Comparison of ENCODE assay signal across 8 mouse cellular contexts in genomic region chr14:79330944-79331561, GRCm38 (mm10). TPM values are rescaled to one million over a fixed set of nuclear protein-coding genes. Genes with fewer than 3 reads are reported as not detected.
DNase-seq lines count a peak whose midpoint lies in the region; ATAC-seq and TF ChIP-seq lines count a peak whose summit lies in the region.

No protein-coding gene starts in this region.

- ATAC-seq in granulocyte monocyte progenitor cell, adult 5-6 weeks (replicated peaks; ENCODE audit: poor library complexity, severe bottlenecking) = peak; percentile 78
- ATAC-seq in liver, embryonic 16.5 days (ENCODE audit: low read depth) = peak; percentile 94

- 7% methylated on average over 16 of the region's 16 CpGs for WGBS in thymus, adult 2 months
- WGBS in liver, embryonic 16.5 days (ENCODE audit: insufficient replicate concordance) = 13% methylated on average over 13 of the region's 16 CpGs

- H3K36me3 ChIP-seq in thymus, adult 2 months (ENCODE audit: control insufficient read depth, insufficient read depth, low read length) = peaks cover 8% of the 10 kb centered on the region; the same call in 1 of the 2 replicates
- peaks cover 5% of the 10 kb centered on the region; the same call in 1 of the 2 replicates for H3K36me3 ChIP-seq in liver, embryonic 16.5 days (ENCODE audit: control insufficient read depth, insufficient read depth)

- H3K4me2 ChIP-seq in liver, embryonic 16.5 days (ENCODE audit: low read depth, low read length) = peak overlapping the region; percentile 75

- peaks cover 8% of the 10 kb centered on the region for H3K4me1 ChIP-seq in thymus, adult 2 months (replicated peaks; ENCODE audit: control insufficient read depth, insufficient read depth, low read length)
- peaks cover 14% of the 10 kb centered on the region for H3K4me1 ChIP-seq in liver, embryonic 16.5 days (ENCODE audit: control insufficient read depth, low read depth, low read length)

- no peak for TF ChIP-seq POLR2A in thymus, adult 2 months (IDR thresholded peaks at IDR 0.05; ENCODE audit: control insufficient read depth, extremely low read depth, insufficient read depth, low read length, poor library complexity)

- H3K27ac ChIP-seq in thymus, adult 2 months (ENCODE audit: control insufficient read depth, insufficient read depth, low read length) = peak overlapping the region; percentile 17; the same call in 1 of the 2 replicates
- H3K27ac ChIP-seq in liver, embryonic 16.5 days (ENCODE audit: low read length) = peak overlapping the region; percentile 65

- DNase-seq in thymus, adult 2 months = no peak
- no peak for DNase-seq in thymus, adult 18-20 months
- no peak for DNase-seq in adrenal gland, postnatal 10 days
- no peak for DNase-seq in embryo, embryonic 9.5 days (ENCODE audit: extremely low spot score)
- no peak for DNase-seq in right cerebral cortex, adult 18-20 months
- DNase-seq in left cerebral cortex, adult 18-20 months (ENCODE audit: low spot score in 2 of 2) = no peak

- no peak for TF ChIP-seq CTCF in thymus, adult 2 months (IDR thresholded peaks at IDR 0.05; ENCODE audit: borderline replicate concordance, control insufficient read depth, extremely low read depth, insufficient read depth, low read length, poor library complexity)

- no peak overlapping the region for H3K4me3 ChIP-seq in thymus, adult 2 months (ENCODE audit: control insufficient read depth, insufficient read depth, low read length)
- H3K4me3 ChIP-seq in liver, embryonic 16.5 days (ENCODE audit: low read depth, low read length) = peak overlapping the region; percentile 52

- H3K27me3 ChIP-seq in thymus, adult 2 months (ENCODE audit: control insufficient read depth, insufficient read depth, low read length) = no peaks in the 10 kb centered on the region
- no peaks in the 10 kb centered on the region for H3K27me3 ChIP-seq in liver, embryonic 16.5 days (ENCODE audit: control insufficient read depth, insufficient read depth, low read depth, low read length)

- peak overlapping the region; percentile 27; the same call in 1 of the 2 replicates for H3K9ac ChIP-seq in liver, embryonic 16.5 days (ENCODE audit: low read depth, low read length)

- no peaks in the 10 kb centered on the region for H3K9me3 ChIP-seq in liver, embryonic 16.5 days (replicated peaks; ENCODE audit: control insufficient read depth, low read length)

RNA-seq across cellular contexts. Expression of gene Rgcc, which starts 29.6 kb away (rescaled TPM):
- polyA plus RNA-seq in thymus, adult 2 months (2012; rRNA removed) = 880 and 889 TPM in 2 replicates
- total RNA-seq in granulocyte monocyte progenitor cell, adult 5-6 weeks (2014; fragmentation: Nextera tagmentation) = 84.3 and 97.4 TPM in 2 replicates
- total RNA-seq in granulocyte monocyte progenitor cell, adult 5-6 weeks (2017) = 241 and 247 TPM in 2 replicates
- 237 and 262 TPM in 2 replicates for polyA plus RNA-seq in liver, embryonic 16.5 days (2015; fragmentation: Nextera tagmentation; extraction: Ambion mirVana)
- total RNA-seq in adrenal gland, postnatal 10 days (2021) = 100 to 1,000 TPM; 154 to 227 TPM
- 10 to 100 TPM; 29.7 to 33.7 TPM for total RNA-seq in left cerebral cortex, adult 18-20 months (2021)

RNA-seq across cellular contexts. Expression of gene Naa16, which starts 59.5 kb away (rescaled TPM):
- polyA plus RNA-seq in thymus, adult 2 months (2012; rRNA removed) = 7.7 and 11.2 TPM in 2 replicates
- 51.5 and 55.2 TPM in 2 replicates for total RNA-seq in granulocyte monocyte progenitor cell, adult 5-6 weeks (2014; fragmentation: Nextera tagmentation)
- 47.0 and 47.3 TPM in 2 replicates for total RNA-seq in granulocyte monocyte progenitor cell, adult 5-6 weeks (2017)
- polyA plus RNA-seq in liver, embryonic 16.5 days (2015; fragmentation: Nextera tagmentation; extraction: Ambion mirVana) = 21.3 and 25.0 TPM in 2 replicates
- 10 to 100 TPM; 18.0 to 27.0 TPM for total RNA-seq in adrenal gland, postnatal 10 days (2021)
- 10 to 100 TPM; 12.9 to 16.9 TPM for total RNA-seq in left cerebral cortex, adult 18-20 months (2021)
